Mouse (Mus musculus) ES-Bruce4 (cell line): ENCODE data around the gene Qrfp.

Experiments
- CTCF ChIP-seq: IDR thresholded peaks from one replicate; pipeline ENCODE4 v1.8.1; 2011; ENCODE audit warnings: low read depth, low read length
- EP300 ChIP-seq: IDR thresholded peaks from 2 replicates; pipeline ENCODE4 v1.6.1; 2011; ENCODE audit warnings: low read depth, low read length; ENCODE audit not compliant: insufficient read depth
- POLR2A ChIP-seq: IDR thresholded peaks from one replicate; pipeline ENCODE4 v1.8.1; 2011; ENCODE audit warnings: low read length; ENCODE audit not compliant: insufficient read depth

DNA sequence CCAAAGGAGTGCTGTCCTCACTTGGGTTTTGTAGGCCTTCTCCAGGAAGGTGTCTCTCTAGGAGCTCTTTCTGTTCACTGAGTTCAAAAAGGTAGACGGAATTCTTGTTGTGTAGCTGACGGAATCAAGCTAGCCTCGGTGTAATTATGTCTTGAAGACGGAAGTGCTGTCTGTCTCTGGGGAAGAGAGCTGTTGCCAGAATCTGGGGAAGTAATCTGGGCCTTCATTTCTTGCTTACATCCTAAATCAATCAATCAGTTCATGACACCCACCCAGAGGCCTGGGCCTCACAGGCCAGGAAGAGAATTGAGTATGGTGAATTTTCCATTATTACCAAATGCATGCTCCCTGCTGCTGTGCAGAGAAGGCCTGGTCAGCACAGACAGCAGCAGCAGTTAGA, 48.8 kb downstream of the Qrfp start:
- TF ChIP-seq POLR2A, result no peak
- no peak for TF ChIP-seq EP300
- TF ChIP-seq CTCF, result no peak
